Mouse (Mus musculus) MEL (cell line): ENCODE results near the gene Tkfc. TPM values are rescaled to one million over a fixed set of nuclear protein-coding genes. Genes with fewer than 3 reads are reported as not detected.
"Not testable (repeated sequence)": the region's sequence is repeated elsewhere in the genome, so short reads cannot be mapped to it uniquely, and the experiment has no call there.

Experiments
- DNase-seq: peaks from one replicate; pipeline ENCODE4 v3.0.0; 2011; ENCODE audit warnings: low read depth, low spot score
- H3K27ac ChIP-seq: 2 replicates; pipeline ENCODE4 v1.5.1; 2012; ENCODE audit warnings: low read depth, mild to moderate bottlenecking, control low read depth, low read length, moderate library complexity; ENCODE audit not compliant: control insufficient read depth
- H3K27me3 ChIP-seq, 2 experiments: fragments of 150-350 bp in 1 of 2; sonication (generic) in 1 of 2; 2 replicates each; pipeline ENCODE4 v1.6.1; 2012; ENCODE audit warnings: low read length in 2 of 2, mild to moderate bottlenecking in 2 of 2, improper control_type of control experiment in 1 of 2, moderate library complexity in 1 of 2; ENCODE audit not compliant: insufficient read depth in 2 of 2, control insufficient read depth in 1 of 2
- H3K36me3 ChIP-seq, 2 experiments: 2 replicates each; pipeline ENCODE4 v1.6.1; 2012 to 2014; ENCODE audit warnings: low read length in 2 of 2, improper control_type of control experiment in 1 of 2, inconsistent platforms in 1 of 2, mild to moderate bottlenecking in 1 of 2; ENCODE audit not compliant: insufficient read depth in 2 of 2, control insufficient read depth in 1 of 2
- H3K4me1 ChIP-seq, 2 experiments: fragments of 150-350 bp in 1 of 2; sonication (generic) in 1 of 2; 2 replicates each; pipeline ENCODE4 v1.6.1; 2012; ENCODE audit warnings: low read length in 2 of 2, improper control_type of control experiment in 1 of 2, mild to moderate bottlenecking in 1 of 2; ENCODE audit not compliant: insufficient read depth in 2 of 2, control insufficient read depth in 1 of 2
- H3K4me3 ChIP-seq, 2 experiments: fragments of 150-350 bp in 1 of 2; sonication (generic) in 1 of 2; 2 replicates each; pipeline ENCODE4 v1.5.1; 2012; ENCODE audit warnings: low read depth in 2 of 2, low read length in 2 of 2, mild to moderate bottlenecking in 2 of 2, moderate library complexity in 2 of 2, control low read depth in 1 of 2, improper control_type of control experiment in 1 of 2; ENCODE audit not compliant: control insufficient read depth in 1 of 2, insufficient read depth in 1 of 2
- H3K79me2 ChIP-seq: 2 replicates; pipeline ENCODE4 v1.6.1; 2012; ENCODE audit warnings: mild to moderate bottlenecking, low read length, moderate library complexity; ENCODE audit not compliant: control insufficient read depth, poor library complexity, insufficient read depth
- H3K9ac ChIP-seq: 2 replicates; pipeline ENCODE4 v1.6.1; 2012; ENCODE audit warnings: low read depth, mild to moderate bottlenecking, control low read depth, low read length, moderate library complexity; ENCODE audit not compliant: control insufficient read depth, poor library complexity, severe bottlenecking
- H3K9me3 ChIP-seq: fragments of 150-350 bp; sonication (generic); replicated peaks from 2 replicates; pipeline ENCODE4 v1.6.1; 2012; ENCODE audit warnings: mild to moderate bottlenecking, low read length, improper control_type of control experiment, moderate library complexity; ENCODE audit not compliant: insufficient read depth
- BHLHE40 ChIP-seq: IDR thresholded peaks from 2 replicates; pipeline ENCODE4 v1.6.1; 2012; ENCODE audit warnings: low read depth, mild to moderate bottlenecking, inconsistent platforms, low read length, improper control_type of control experiment, borderline replicate concordance
- CHD2 ChIP-seq: IDR thresholded peaks from 2 replicates; pipeline ENCODE4 v1.6.1; 2011; ENCODE audit warnings: low read length, improper control_type of control experiment
- CTCF ChIP-seq, 3 experiments: IDR thresholded peaks in 2 of 3; conservative IDR thresholded peaks in 1 of 3; 2 replicates each; pipeline ENCODE4 v1.5.1; 2011 to 2012; ENCODE audit warnings: low read length in 3 of 3, low read depth in 2 of 3, mild to moderate bottlenecking in 2 of 3, improper control_type of control experiment in 1 of 3, inconsistent platforms in 1 of 3, mixed read lengths in 1 of 3, moderate library complexity in 1 of 3; ENCODE audit not compliant: control insufficient read depth in 1 of 3, insufficient read depth in 1 of 3, poor library complexity in 1 of 3, severe bottlenecking in 1 of 3
- ELF1 ChIP-seq: IDR thresholded peaks from 2 replicates; pipeline ENCODE4 v1.6.1; 2014; ENCODE audit warnings: low read depth, mild to moderate bottlenecking, inconsistent platforms, low read length, improper control_type of control experiment, moderate library complexity
- HCFC1 ChIP-seq: IDR thresholded peaks from 2 replicates; pipeline ENCODE4 v1.6.1; 2012; ENCODE audit warnings: low read depth, mild to moderate bottlenecking, inconsistent platforms, low read length, improper control_type of control experiment, moderate library complexity
- KAT2A ChIP-seq: conservative IDR thresholded peaks from 2 replicates; pipeline ENCODE4 v1.6.1; 2012; ENCODE audit warnings: low read depth, low read length, improper control_type of control experiment, inconsistent platforms
- MAX ChIP-seq: IDR thresholded peaks from 2 replicates; pipeline ENCODE4 v1.6.1; 2011; ENCODE audit warnings: low read length, improper control_type of control experiment
- MEF2A ChIP-seq: IDR thresholded peaks from 2 replicates; pipeline ENCODE4 v1.6.1; 2014; ENCODE audit warnings: low read depth, mild to moderate bottlenecking, inconsistent platforms, low read length, improper control_type of control experiment; ENCODE audit not compliant: poor library complexity, insufficient replicate concordance, severe bottlenecking; ENCODE audit errors: extremely low read depth
- MYC ChIP-seq: IDR thresholded peaks from 2 replicates; pipeline ENCODE4 v1.6.1; 2011; ENCODE audit warnings: low read depth, mild to moderate bottlenecking, low read length, improper control_type of control experiment, moderate library complexity
- NRF1 ChIP-seq: IDR thresholded peaks from 2 replicates; pipeline ENCODE4 v1.6.1; 2014; ENCODE audit warnings: low read depth, mild to moderate bottlenecking, inconsistent platforms, low read length, improper control_type of control experiment, moderate library complexity; ENCODE audit not compliant: poor library complexity, insufficient read depth, severe bottlenecking
- RAD21 ChIP-seq: IDR thresholded peaks from 2 replicates; pipeline ENCODE4 v1.6.1; 2011; ENCODE audit warnings: mild to moderate bottlenecking, low read depth, low read length, improper control_type of control experiment
- SIN3A ChIP-seq: IDR thresholded peaks from 2 replicates; pipeline ENCODE4 v1.6.1; 2012; ENCODE audit warnings: low read length, improper control_type of control experiment, inconsistent platforms
- SMC3 ChIP-seq: IDR thresholded peaks from 2 replicates; pipeline ENCODE4 v1.6.1; 2011; ENCODE audit warnings: low read depth, low read length, improper control_type of control experiment
- TAL1 ChIP-seq: IDR thresholded peaks from 2 replicates; pipeline ENCODE4 v1.6.1; 2012; ENCODE audit warnings: mild to moderate bottlenecking, inconsistent platforms, low read length, moderate library complexity, mixed read lengths
- ZC3H11A ChIP-seq: IDR thresholded peaks from 2 replicates; pipeline ENCODE4 v1.6.1; 2012; ENCODE audit warnings: low read depth, mild to moderate bottlenecking, inconsistent platforms, low read length, improper control_type of control experiment
- ZNF384 ChIP-seq: IDR thresholded peaks from 2 replicates; pipeline ENCODE4 v1.6.1; 2012; ENCODE audit warnings: low read depth, mild to moderate bottlenecking, inconsistent platforms, low read length, improper control_type of control experiment
- polyA plus RNA-seq, 2 experiments: library from polyadenylated mRNA; stranded (reverse) in 1 of 2; unstranded in 1 of 2; fragments of >175 nt in 1 of 2; fragments of >200 nt in 1 of 2; gene quantifications; 2 replicates each; pipeline versions ENCODE4 v1.2.1 to v1.2.4; 2012; ENCODE audit warnings: low replicate concordance in 2 of 2, low read depth in 1 of 2; ENCODE audit not compliant: insufficient read length in 2 of 2, insufficient read depth in 1 of 2, missing spikeins in 1 of 2
- total RNA-seq: library from RNA; depleted of rRNA; stranded (reverse); fragments of 300-350 nt; gene quantifications from 2 replicates; pipeline ENCODE4 v1.2.3, GENCODE M21; 2012

Gene Tkfc
- total and polyA plus RNA-seq, 3 experiments, result 3.6 to 12.8 TPM; not detected in 1

DNA sequence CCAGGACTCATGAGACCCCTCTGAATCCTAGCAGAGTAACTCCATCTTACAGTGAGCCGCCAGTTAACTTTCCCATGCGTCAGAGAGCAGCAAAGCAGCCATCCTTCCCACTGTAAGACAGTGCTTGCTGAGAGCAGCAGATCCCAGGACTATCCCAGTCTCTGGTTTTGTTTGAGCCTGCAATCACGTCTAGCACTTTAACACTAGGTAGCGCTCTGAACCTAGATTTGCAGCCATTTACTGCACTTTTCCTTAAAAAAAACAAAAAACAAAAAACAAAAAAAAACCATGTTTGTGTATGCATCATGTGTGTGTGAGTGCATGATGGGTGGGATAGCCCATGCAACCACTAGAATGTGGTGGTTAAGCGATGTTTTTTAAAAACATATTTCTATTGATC is 45.3 kb downstream of the Tkfc start:
- peaks cover 0 to 17% of the 10 kb centered on the region in 2 experiments; a peak in 2 of 4 replicates for H3K4me1 ChIP-seq
- no peaks in the 10 kb centered on the region for H3K9me3 ChIP-seq
- no peak for DNase-seq
- peak in 1 of 3 experiments; percentile 51; a peak in 3 of 6 replicates for TF ChIP-seq CTCF (IDR thresholded peaks at IDR 0.05 in 2 of 3, conservative IDR thresholded peaks at IDR 0.05 in 1 of 3; ENCODE audit: control insufficient read depth in 1 of 3, insufficient read depth in 1 of 3, low read depth in 2 of 3, low read length in 3 of 3, poor library complexity in 1 of 3, severe bottlenecking in 1 of 3)
- no peak for TF ChIP-seq CHD2
- no peak for TF ChIP-seq HCFC1
- TF ChIP-seq NRF1, result no peak
- TF ChIP-seq ZNF384, result peak; percentile 59; the same call in 1 of the 2 replicates
- TF ChIP-seq MAX, result no peak
- peak; percentile 57 for TF ChIP-seq RAD21
- no peak for TF ChIP-seq MEF2A
- TF ChIP-seq ZC3H11A, result peak; percentile 38; the same call in 1 of the 2 replicates
- peak; percentile 41 for TF ChIP-seq SMC3
- TF ChIP-seq ELF1, result no peak
- TF ChIP-seq, all 39 proteins: peak for 5
- peaks cover 2% of the 10 kb centered on the region; the same call in 1 of the 2 replicates for H3K79me2 ChIP-seq
- H3K36me3 ChIP-seq, result peaks cover 0 to 10% of the 10 kb centered on the region in 2 experiments; a peak in 2 of 4 replicates
- no peak overlapping the region for H3K4me3 ChIP-seq
- no peaks in the 10 kb centered on the region for H3K27me3 ChIP-seq
- H3K27ac ChIP-seq, result no peak overlapping the region
- H3K9ac ChIP-seq, result no peak overlapping the region

DNA sequence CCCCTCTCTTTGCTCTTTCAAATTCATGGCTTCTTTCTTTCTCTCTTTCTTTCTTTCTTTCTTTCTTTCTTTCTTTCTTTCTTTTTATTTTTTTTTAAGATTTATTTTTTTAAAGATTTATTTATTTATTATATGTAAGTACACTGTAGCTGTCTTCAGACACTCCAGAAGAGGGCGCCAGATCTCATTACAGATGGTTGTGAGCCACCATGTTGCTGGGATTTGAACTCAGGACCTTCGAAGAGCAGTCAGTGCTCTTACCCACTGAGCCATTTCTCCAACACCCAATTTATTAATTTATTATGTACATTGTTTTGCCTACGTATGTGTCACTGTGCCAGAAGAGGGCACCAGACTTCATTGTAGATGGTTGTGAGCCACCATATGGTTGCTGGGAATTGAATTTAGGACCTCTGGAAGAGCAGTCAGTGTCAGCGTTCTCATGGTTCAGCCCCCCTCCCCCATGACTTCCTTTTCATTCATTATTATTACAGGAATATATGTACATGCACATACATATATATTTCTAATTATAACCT is 47.5 kb downstream of the Tkfc start:
- H3K9me3 ChIP-seq, H3K9ac ChIP-seq, H3K4me3 ChIP-seq, H3K79me2 ChIP-seq, H3K27me3 ChIP-seq, H3K27ac ChIP-seq: not testable (repeated sequence)
- TF ChIP-seq RAD21 (peak; percentile 12), SMC3 (0 out of 2 replicates have a peak, but pooled peaks have one; percentile 21), CTCF (IDR thresholded peaks at IDR 0.05 in 2 of 3, conservative IDR thresholded peaks at IDR 0.05 in 1 of 3; ENCODE audit: control insufficient read depth in 1 of 3, insufficient read depth in 1 of 3, low read depth in 2 of 3, low read length in 3 of 3, poor library complexity in 1 of 3, severe bottlenecking in 1 of 3) (peak in 2 of 3 experiments; percentile 19 to 31; a peak in 2 of 6 replicates)
- Histone ChIP-seq H3K36me3 (peaks cover 0 to 14% of the 10 kb centered on the region in 2 experiments; a peak in 2 of 4 replicates), H3K4me1 (peaks cover 0 to 17% of the 10 kb centered on the region in 2 experiments; a peak in 2 of 4 replicates)
- DNase-seq, result peak; percentile 58

DNA sequence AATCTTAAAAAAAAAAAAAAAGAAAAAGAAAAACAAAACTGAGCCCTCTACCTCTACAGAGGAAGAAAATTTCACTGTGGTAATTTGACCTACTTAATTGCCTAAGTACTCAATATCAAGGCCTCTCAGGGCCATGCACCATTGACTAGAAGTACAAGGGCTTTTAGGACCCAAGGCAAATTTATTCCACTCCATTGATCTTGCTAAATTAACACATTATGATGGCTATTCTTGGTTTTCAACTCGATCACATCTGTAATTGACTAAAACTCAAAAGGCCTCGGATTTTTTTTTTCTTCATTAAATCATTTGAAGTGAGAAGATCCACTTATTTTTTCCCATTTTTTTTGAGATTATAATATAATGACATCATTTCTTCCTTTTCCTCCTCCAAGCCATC is 48.0 kb downstream of the Tkfc start:
- peaks cover 2% of the 10 kb centered on the region; the same call in 1 of the 2 replicates for H3K79me2 ChIP-seq

More for the DNA sequence above, 48.0 kb downstream of the Tkfc start:
- H3K4me3 ChIP-seq, result no peak overlapping the region
- no peak for DNase-seq
- H3K36me3 ChIP-seq, result peaks cover 0 to 14% of the 10 kb centered on the region in 2 experiments; a peak in 2 of 4 replicates
- H3K4me1 ChIP-seq, result peaks cover 0 to 17% of the 10 kb centered on the region in 2 experiments; a peak in 2 of 4 replicates
- H3K27ac ChIP-seq, result no peak overlapping the region
- TF ChIP-seq ZNF384, result 0 out of 2 replicates have a peak, but pooled peaks have one; percentile 15
- TF ChIP-seq NRF1, result no peak
- no peak for TF ChIP-seq BHLHE40
- no peak for TF ChIP-seq KAT2A
- no peak for TF ChIP-seq MEF2A
- no peak for TF ChIP-seq TAL1
- TF ChIP-seq SIN3A, result 0 out of 2 replicates have a peak, but pooled peaks have one; percentile 20
- TF ChIP-seq MYC, result no peak
- H3K9ac ChIP-seq, result no peak overlapping the region
- H3K9me3 ChIP-seq, result no peaks in the 10 kb centered on the region
- no peaks in the 10 kb centered on the region for H3K27me3 ChIP-seq
